Mouse (Mus musculus) kidney, adult 2 months (tissue): ENCODE measurements at regions not wholly inside any gene's neighbourhood (a gene's known extent, or its start where the extent isn't known, plus 50 kb on each side); places are given as distances from the start of the nearest gene placed in this dataset.

Source experiments
- CTCF ChIP-seq: fragments of 200-500 bp; conservative IDR thresholded peaks from 2 replicates; pipeline ENCODE4 v1.5.1; 2011; ENCODE audit warnings: low read depth, mild to moderate bottlenecking, control low read depth, low read length, moderate library complexity, mixed read lengths; ENCODE audit not compliant: insufficient read depth, insufficient read length
- POLR2A ChIP-seq: fragments of 200-500 bp; IDR thresholded peaks from one replicate; pipeline ENCODE4 v1.6.1; 2011; ENCODE audit warnings: low read depth, low read length, control low read depth

GRCm38 (mm10) chr2:133204295-133204866 lies 258.7 kb upstream of the Fermt1 start:
- TF ChIP-seq CTCF = no peak
- no peak for TF ChIP-seq POLR2A
